Mouse (Mus musculus): ENCODE results near the gene Slc29a2.

DNA sequence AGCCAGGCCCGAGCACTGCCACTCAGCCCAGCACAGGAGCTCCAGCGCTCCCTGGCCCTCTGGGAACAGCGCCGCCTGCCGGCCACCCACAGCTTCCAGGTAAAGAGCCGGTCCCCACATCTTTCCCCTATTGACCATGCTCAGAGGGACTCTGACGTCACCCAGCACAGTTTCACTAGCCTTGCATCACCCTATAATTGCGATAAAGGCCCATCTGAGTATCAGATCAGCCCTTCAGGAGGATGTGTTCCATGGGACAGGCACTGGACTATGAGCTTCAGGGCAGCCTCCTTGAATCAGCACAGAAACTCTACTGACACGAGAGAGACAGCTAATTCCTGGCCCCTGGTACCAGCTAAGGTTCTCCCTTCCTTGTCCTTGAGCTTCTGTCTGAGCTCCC is 30.2 kb downstream of the Slc29a2 start:
- TF ChIP-seq CTCF (IDR thresholded peaks at IDR 0.05; ENCODE audit: insufficient read depth, low read depth, low read length) (peak; percentile 79; the same call in 1 of the 2 replicates), POLR2A (IDR thresholded peaks at IDR 0.05; ENCODE audit: insufficient read depth, low read depth, low read length) (no peak)
